Mouse (Mus musculus) cerebellum, adult 2 months (tissue): ENCODE results near the gene Galnt7.

Experiments used
- CTCF ChIP-seq: fragments of 200-500 bp; IDR thresholded peaks from 2 replicates; pipeline ENCODE4 v1.5.1; 2011; ENCODE audit warnings: low read depth, mild to moderate bottlenecking, control low read depth, low read length, moderate library complexity, borderline replicate concordance; ENCODE audit not compliant: insufficient read depth
- POLR2A ChIP-seq: fragments of 200-500 bp; IDR thresholded peaks from 2 replicates; pipeline ENCODE4 v1.6.1; 2011; ENCODE audit warnings: low read length, control low read depth, borderline replicate concordance; ENCODE audit not compliant: insufficient read depth

- TF ChIP-seq CTCF (no peak), POLR2A (no peak)
These were observed 67.7 kb downstream of the Galnt7 start for GRCm38 (mm10) chr8:57585128-57585442.
